Mouse (Mus musculus) ZHBTc4 (cell line): Measurements from ENCODE around the gene Tmem82.

Experiments
- DNase-seq: peaks from one replicate; pipeline ENCODE4 v3.0.0-alpha.2; 2011; ENCODE audit warnings: low read depth, low spot score

Tmem82 gene

GRCm38 (mm10) chr4:141617299-141617698 is 1.1 kb downstream of the Tmem82 start:
- peak; percentile 90 for DNase-seq

GRCm38 (mm10) chr4:141616811-141617210 is 1.6 kb downstream of the Tmem82 start:
- no peak for DNase-seq

GRCm38 (mm10) chr4:141614946-141615345 is 3.5 kb downstream of the Tmem82 start:
- no peak for DNase-seq

GRCm38 (mm10) chr4:141609538-141609937 is 8.9 kb downstream of the Tmem82 start:
- DNase-seq: no peak

- DNase-seq: no peak
These were observed 12.6 kb downstream of the Tmem82 start, which contains the start of gene Fblim1 for GRCm38 (mm10) chr4:141605861-141606260. TSS of gene Fblim1 (minus strand) at chr4:141606096.

GRCm38 (mm10) chr4:141605421-141605820 is 13.0 kb downstream of the Tmem82 start:
- DNase-seq: no peak

- no peak for DNase-seq
These were observed 13.9 kb downstream of the Tmem82 start for GRCm38 (mm10) chr4:141604493-141604892.

- DNase-seq: no peak
These were observed 14.5 kb downstream of the Tmem82 start for GRCm38 (mm10) chr4:141603921-141604320.

GRCm38 (mm10) chr4:141602523-141603223 is 15.8 kb downstream of the Tmem82 start:
- peak; percentile 65 for DNase-seq

- DNase-seq: no peak
These were observed 17.1 kb downstream of the Tmem82 start for GRCm38 (mm10) chr4:141601148-141601862.

- DNase-seq: peak; percentile 48
These were observed 18.1 kb downstream of the Tmem82 start for GRCm38 (mm10) chr4:141600364-141600763.

- DNase-seq: peak; percentile 85
These were observed 18.9 kb downstream of the Tmem82 start for GRCm38 (mm10) chr4:141599251-141600141.

GRCm38 (mm10) chr4:141598894-141599250 is 19.6 kb downstream of the Tmem82 start:
- peak; percentile 81 for DNase-seq

GRCm38 (mm10) chr4:141598199-141598893 is 20.1 kb downstream of the Tmem82 start:
- DNase-seq: peak; percentile 96

- no peak for DNase-seq
These were observed 21.6 kb downstream of the Tmem82 start for GRCm38 (mm10) chr4:141596700-141597328.

GRCm38 (mm10) chr4:141595605-141596268 is 22.7 kb downstream of the Tmem82 start:
- no peak for DNase-seq

GRCm38 (mm10) chr4:141595138-141595537 is 23.3 kb downstream of the Tmem82 start:
- DNase-seq: no peak

GRCm38 (mm10) chr4:141591547-141591946 is 26.9 kb downstream of the Tmem82 start:
- peak; percentile 88 for DNase-seq

GRCm38 (mm10) chr4:141583919-141584318 is 34.5 kb downstream of the Tmem82 start:
- DNase-seq: no peak

GRCm38 (mm10) chr4:141581051-141581450 is 37.4 kb downstream of the Tmem82 start:
- DNase-seq: no peak
